8 mouse cellular contexts compared by ENCODE assay signal in the genomic region with DNA sequence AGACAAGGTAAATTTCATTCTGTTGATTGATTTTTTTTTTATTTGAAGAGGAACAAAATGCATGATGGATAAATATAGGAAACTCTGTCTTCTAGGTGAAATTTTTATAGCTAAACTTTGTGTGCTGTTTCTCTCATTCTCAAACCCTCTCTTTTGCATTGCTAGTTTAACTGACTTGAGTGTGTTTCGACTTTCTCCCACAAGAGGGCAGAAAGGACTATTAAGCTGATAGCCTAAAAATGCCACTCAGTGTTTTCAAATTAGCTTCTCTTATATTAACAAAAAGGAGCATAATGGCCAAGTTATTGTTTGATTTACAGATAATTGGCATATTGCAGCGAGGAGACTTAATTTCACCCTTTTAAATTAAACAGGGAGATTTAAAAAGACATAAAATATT.
DNase-seq lines count a peak whose midpoint lies in the region; ATAC-seq and TF ChIP-seq lines count a peak whose summit lies in the region.
"Had no signal": no experiment of that assay in that cellular context is flagged by ENCODE, and none has a peak within 500 bp of the region (broad histone marks: within the 10 kb centered on the region; RNA-seq: fewer than 3 reads in every experiment).

No protein-coding gene starts in this region.

- 43% methylated on average over 2 of the region's 2 CpGs for WGBS in intestine, postnatal 0 days
- WGBS in intestine, embryonic 16.5 days, result 37% methylated on average over 2 of the region's 2 CpGs

- no peak overlapping the region for H3K27ac ChIP-seq in intestine, postnatal 0 days (ENCODE audit: low read depth, low read length)
- no peak overlapping the region for H3K27ac ChIP-seq in intestine, embryonic 16.5 days (ENCODE audit: low read length)
- H3K27ac ChIP-seq: liver, embryonic 15.5 days had no signal

- H3K4me2 ChIP-seq in intestine, postnatal 0 days (replicated peaks; ENCODE audit: low read depth), result no peak overlapping the region
- no peak overlapping the region for H3K4me2 ChIP-seq in intestine, embryonic 16.5 days (ENCODE audit: low read depth, low read length)
- H3K4me2 ChIP-seq: liver, embryonic 15.5 days had no signal

- no peaks in the 10 kb centered on the region for H3K9me3 ChIP-seq in intestine, postnatal 0 days (ENCODE audit: control insufficient read depth)
- H3K9me3 ChIP-seq in intestine, embryonic 16.5 days (ENCODE audit: control insufficient read depth, low read length), result no peaks in the 10 kb centered on the region
- H3K9me3 ChIP-seq: liver, embryonic 15.5 days had no signal

- DNase-seq in urinary bladder, postnatal 14 days (ENCODE audit: low spot score), result peak; percentile 27
- no peak for DNase-seq in urinary bladder, postnatal 4 days (ENCODE audit: low spot score in 2 of 2)
- peak; percentile 45 for DNase-seq in brain, embryonic 18.5 days (ENCODE audit: low read depth, low spot score)
- DNase-seq in layer of hippocampus, postnatal 10 days (ENCODE audit: low spot score in 2 of 2), result peak; percentile 58 to 67
- DNase-seq in telencephalon, adult 2 months (ENCODE audit: low read depth, low spot score), result peak; percentile 24

- ATAC-seq in intestine, postnatal 0 days, result no peak
- no peak for ATAC-seq in intestine, embryonic 16.5 days

- H3K36me3 ChIP-seq in intestine, postnatal 0 days (ENCODE audit: control insufficient read depth, insufficient read depth), result no peaks in the 10 kb centered on the region
- H3K36me3 ChIP-seq in intestine, embryonic 16.5 days (ENCODE audit: control insufficient read depth, insufficient read depth, low read length), result no peaks in the 10 kb centered on the region

- no peaks in the 10 kb centered on the region for H3K27me3 ChIP-seq in intestine, postnatal 0 days (replicated peaks; ENCODE audit: control insufficient read depth, insufficient read depth, low read length)
- H3K27me3 ChIP-seq in intestine, embryonic 16.5 days (replicated peaks; ENCODE audit: control insufficient read depth, insufficient read depth, low read length), result no peaks in the 10 kb centered on the region
- H3K27me3 ChIP-seq: liver, embryonic 15.5 days had no signal

- TF ChIP-seq CTCF in intestine, postnatal 0 days (IDR thresholded peaks at IDR 0.05; ENCODE audit: low read depth), result peak; percentile 76

- no peak overlapping the region for H3K4me3 ChIP-seq in intestine, postnatal 0 days (ENCODE audit: low read depth, low read length)
- H3K4me3 ChIP-seq in intestine, embryonic 16.5 days (ENCODE audit: low read length), result no peak overlapping the region
- H3K4me3 ChIP-seq: liver, embryonic 15.5 days had no signal

- no peaks in the 10 kb centered on the region for H3K4me1 ChIP-seq in intestine, postnatal 0 days (replicated peaks; ENCODE audit: control insufficient read depth, insufficient read depth, low read length)
- no peaks in the 10 kb centered on the region for H3K4me1 ChIP-seq in intestine, embryonic 16.5 days (ENCODE audit: control insufficient read depth, insufficient read depth, low read length)
- H3K4me1 ChIP-seq: liver, embryonic 15.5 days had no signal

- no peak overlapping the region for H3K9ac ChIP-seq in intestine, postnatal 0 days (ENCODE audit: low read depth, low read length)
- no peak overlapping the region for H3K9ac ChIP-seq in intestine, embryonic 16.5 days (ENCODE audit: low read depth, low read length)
- H3K9ac ChIP-seq: liver, embryonic 15.5 days had no signal

Comparison
In these comparisons a context has a peak if more than half of its experiments do, and no peak if none do; other contexts are left out.
1. DNase-seq: peak in urinary bladder, postnatal 14 days (single experiment), brain, embryonic 18.5 days (single experiment), layer of hippocampus, postnatal 10 days (2 of 2) and telencephalon, adult 2 months (single experiment); none in urinary bladder, postnatal 4 days (0 of 2).